Mouse (Mus musculus) spleen, adult 2 months (tissue): Measurements from ENCODE around the gene Cx3cl1. TPM values are rescaled to one million over a fixed set of nuclear protein-coding genes. Genes with fewer than 3 reads are reported as not detected.

Experiments
- DNase-seq, 2 experiments: peaks; one replicate each; pipeline versions ENCODE4 v3.0.0 to v3.0.0-alpha.2; 2012 to 2021; ENCODE audit warnings: low spot score in 2 of 2, low read depth in 1 of 2
- H3K27ac ChIP-seq: fragments of 200-500 bp; 2 replicates; pipeline ENCODE4 v1.5.1; 2012; ENCODE audit warnings: low read length, inconsistent platforms; ENCODE audit not compliant: insufficient read depth
- H3K27me3 ChIP-seq: fragments of 200-500 bp; 2 replicates; pipeline ENCODE4 v1.6.1; 2012; ENCODE audit warnings: mild to moderate bottlenecking, moderate library complexity, low read length, inconsistent platforms; ENCODE audit not compliant: control insufficient read depth, insufficient read depth
- H3K36me3 ChIP-seq: fragments of 200-500 bp; 2 replicates; pipeline ENCODE4 v1.6.1; 2012; ENCODE audit warnings: mild to moderate bottlenecking, low read length, inconsistent platforms; ENCODE audit not compliant: control insufficient read depth, insufficient read depth
- H3K4me1 ChIP-seq: fragments of 200-500 bp; 2 replicates; pipeline ENCODE4 v1.6.1; 2011; ENCODE audit warnings: inconsistent platforms; ENCODE audit not compliant: control insufficient read depth, insufficient read depth, insufficient read length
- H3K4me3 ChIP-seq: fragments of 200-500 bp; 2 replicates; pipeline ENCODE4 v1.5.1; 2011; ENCODE audit warnings: mild to moderate bottlenecking, inconsistent platforms; ENCODE audit not compliant: insufficient read depth, insufficient read length; ENCODE audit errors: extremely low read depth
- CTCF ChIP-seq: fragments of 200-500 bp; IDR thresholded peaks from 2 replicates; pipeline ENCODE4 v1.5.1; 2011; ENCODE audit warnings: mild to moderate bottlenecking, inconsistent platforms; ENCODE audit not compliant: insufficient read depth, insufficient read length, insufficient replicate concordance; ENCODE audit errors: extremely low read depth
- POLR2A ChIP-seq: fragments of 200-500 bp; IDR thresholded peaks from 2 replicates; pipeline ENCODE4 v1.6.1; 2011; ENCODE audit warnings: low read depth, low read length, inconsistent platforms
- WGBS: fragments of 180-500 bp; shearing (Covaris S2); methylation state at CpG from one replicate; pipeline ENCODE4 v1.1.7; 2018; 5-methylcytosine and 5-hydroxymethylcytosine counted together
- polyA plus RNA-seq: library from polyadenylated mRNA; depleted of rRNA; stranded (reverse); fragments of >200 nt; gene quantifications from 2 replicates; pipeline ENCODE4 v1.2.3, GENCODE M21; 2012

Gene Cx3cl1
- polyA plus RNA-seq, 1 experiment, result 3.0 TPM

- Histone ChIP-seq H3K4me3 (no peak overlapping the region), H3K27ac (no peak overlapping the region), H3K27me3 (no peaks in the 10 kb centered on the region), H3K4me1 (peaks cover 3% of the 10 kb centered on the region), H3K36me3 (no peaks in the 10 kb centered on the region)
- peak; percentile 21 to 33 for DNase-seq
- TF ChIP-seq CTCF (no peak), POLR2A (no peak)
- WGBS, result 47% methylated on average over 6 of the region's 6 CpGs
Observed at GRCm38 (mm10) chr8:94739829-94740228, 32.0 kb upstream of the Cx3cl1 start.

- 91% methylated on average over 3 of the region's 3 CpGs for WGBS
- H3K4me3 ChIP-seq, result no peak overlapping the region
- TF ChIP-seq CTCF (no peak), POLR2A (no peak)
- no peak overlapping the region for H3K27ac ChIP-seq
- H3K27me3 ChIP-seq, result no peaks in the 10 kb centered on the region
- H3K36me3 ChIP-seq, result no peaks in the 10 kb centered on the region
- no peaks in the 10 kb centered on the region; the same call in none of the 2 replicates for H3K4me1 ChIP-seq
- no peak for DNase-seq
Observed at GRCm38 (mm10) chr8:94740591-94740990, 31.2 kb upstream of the Cx3cl1 start.

- no peak for TF ChIP-seq CTCF
- TF ChIP-seq POLR2A, result no peak
- no peaks in the 10 kb centered on the region for H3K36me3 ChIP-seq
- DNase-seq, result no peak
- no peaks in the 10 kb centered on the region for H3K27me3 ChIP-seq
- WGBS, result 86% methylated on average over 4 of the region's 4 CpGs
- H3K4me1 ChIP-seq, result no peaks in the 10 kb centered on the region
- H3K4me3 ChIP-seq, result no peak overlapping the region
- no peak overlapping the region for H3K27ac ChIP-seq
Observed at GRCm38 (mm10) chr8:94741726-94742125, 30.1 kb upstream of the Cx3cl1 start.

GRCm38 (mm10) chr8:94744484-94744883, 27.3 kb upstream of the Cx3cl1 start:
- Histone ChIP-seq H3K27ac (no peak overlapping the region), H3K36me3 (no peaks in the 10 kb centered on the region), H3K4me3 (no peak overlapping the region), H3K4me1 (no peaks in the 10 kb centered on the region), H3K27me3 (no peaks in the 10 kb centered on the region)
- WGBS, result 95% methylated on average over 5 of the region's 5 CpGs
- TF ChIP-seq POLR2A, result no peak
- TF ChIP-seq CTCF, result no peak
- DNase-seq, result no peak

GRCm38 (mm10) chr8:94744972-94745371, 26.8 kb upstream of the Cx3cl1 start:
- Histone ChIP-seq H3K4me3 (no peak overlapping the region), H3K36me3 (no peaks in the 10 kb centered on the region), H3K4me1 (no peaks in the 10 kb centered on the region), H3K27me3 (no peaks in the 10 kb centered on the region), H3K27ac (no peak overlapping the region)
- 84% methylated on average over 9 of the region's 9 CpGs for WGBS
- TF ChIP-seq CTCF (no peak), POLR2A (no peak)
- DNase-seq, result no peak

GRCm38 (mm10) chr8:94745476-94746184, 26.2 kb upstream of the Cx3cl1 start, which contains the start of gene Ccl22:
Ccl22 (plus strand) TSS chr8:94745590.
- H3K27me3 ChIP-seq, result no peaks in the 10 kb centered on the region
- no peaks in the 10 kb centered on the region for H3K4me1 ChIP-seq
- H3K27ac ChIP-seq, result no peak within 1 kb of the TSS
- DNase-seq, result no peak
- WGBS, result 82% methylated on average over 7 of the region's 7 CpGs
- H3K4me3 ChIP-seq, result no peak within 1 kb of the TSS
- TF ChIP-seq POLR2A (no peak), CTCF (no peak)
- no peaks in the 10 kb centered on the region for H3K36me3 ChIP-seq

GRCm38 (mm10) chr8:94746832-94747231, 25.0 kb upstream of the Cx3cl1 start:
- WGBS, result 85% methylated on average over 8 of the region's 8 CpGs
- TF ChIP-seq CTCF (no peak), POLR2A (no peak)
- no peaks in the 10 kb centered on the region for H3K27me3 ChIP-seq
- DNase-seq, result no peak
- no peaks in the 10 kb centered on the region for H3K4me1 ChIP-seq
- H3K27ac ChIP-seq, result no peak overlapping the region
- H3K4me3 ChIP-seq, result no peak overlapping the region
- H3K36me3 ChIP-seq, result no peaks in the 10 kb centered on the region
